10 mouse cellular contexts compared by ENCODE assay signal in the genomic region with DNA sequence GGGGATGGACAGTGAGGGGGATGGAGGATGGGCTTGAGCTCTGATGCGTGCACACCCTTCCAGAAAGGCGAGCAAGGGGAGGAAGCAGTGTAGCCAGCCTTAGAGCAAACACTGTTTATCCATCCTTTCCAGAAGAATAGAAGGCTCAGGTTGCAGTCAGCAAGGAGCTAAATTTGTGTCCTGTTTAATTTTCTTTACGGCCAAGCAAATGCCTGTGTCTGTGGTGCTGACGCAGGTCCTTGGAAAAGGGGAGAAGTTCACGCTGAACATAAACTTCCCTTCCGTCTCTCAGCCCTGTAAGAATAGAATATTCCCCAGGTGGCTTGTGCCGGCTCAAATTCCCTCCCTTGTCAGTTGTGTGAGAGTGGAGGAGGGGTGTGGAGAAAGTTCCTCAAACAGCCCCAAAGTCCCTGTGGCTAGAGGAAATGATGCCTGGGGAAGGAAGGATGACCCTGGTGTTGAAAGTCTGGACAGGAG. TPM values are rescaled to one million over a fixed set of nuclear protein-coding genes. Genes with fewer than 3 reads are reported as not detected.
DNase-seq lines count a peak whose midpoint lies in the region; ATAC-seq and TF ChIP-seq lines count a peak whose summit lies in the region.
"Had no signal": no experiment of that assay in that cellular context is flagged by ENCODE, and none has a peak within 500 bp of the region (broad histone marks: within the 10 kb centered on the region; RNA-seq: fewer than 3 reads in every experiment).

No protein-coding gene starts in this region.

- no peaks in the 10 kb centered on the region for H3K36me3 ChIP-seq in heart, adult 2 months (ENCODE audit: control insufficient read depth, insufficient read depth, low read length)
- H3K36me3 ChIP-seq in lung, postnatal 0 days (ENCODE audit: insufficient read depth, low read length), result no peaks in the 10 kb centered on the region
- peaks cover 3% of the 10 kb centered on the region for H3K36me3 ChIP-seq in limb, embryonic 11.5 days (ENCODE audit: control insufficient read depth, insufficient read depth, low read length)
- no peaks in the 10 kb centered on the region for H3K36me3 ChIP-seq in stomach, embryonic 16.5 days (ENCODE audit: control insufficient read depth, insufficient read depth, low read length)

- no peak overlapping the region for H3K9ac ChIP-seq in heart, adult 2 months (ENCODE audit: low read depth, low read length)
- H3K9ac ChIP-seq in lung, postnatal 0 days (replicated peaks; ENCODE audit: low read depth), result no peak overlapping the region
- H3K9ac ChIP-seq in limb, embryonic 11.5 days (ENCODE audit: low read length), result no peak overlapping the region
- H3K9ac ChIP-seq in stomach, embryonic 16.5 days (ENCODE audit: low read length), result 0 out of 2 replicates have a peak overlapping the region, but pooled peaks have one; percentile 2

- peak; percentile 29 for ATAC-seq in lung, postnatal 0 days
- ATAC-seq in limb, embryonic 11.5 days (ENCODE audit: insufficient number of reproducible peaks, low FRiP score, low TSS enrichment, low read depth), result peak; percentile 64
- ATAC-seq in stomach, embryonic 16.5 days (ENCODE audit: insufficient read depth, low FRiP score), result peak; percentile 28; the same call in 1 of the 2 replicates
- ATAC-seq in inflammation-experienced regulatory T-cells, adult 6 months, result no peak

- no peak overlapping the region for H3K4me2 ChIP-seq in lung, postnatal 0 days (replicated peaks; ENCODE audit: low read depth, low read length)
- H3K4me2 ChIP-seq in limb, embryonic 11.5 days (ENCODE audit: low read depth, severe bottlenecking), result peak overlapping the region; percentile 8; the same call in 1 of the 2 replicates
- peak overlapping the region; percentile 3; the same call in 1 of the 2 replicates for H3K4me2 ChIP-seq in stomach, embryonic 16.5 days (ENCODE audit: low read depth, low read length)

- intact Hi-C loops in heart, adult 2 months (cut with DNase I), result loop anchor here (2.0 kb wide), 1 partner anchor 33 kb away; no protein-coding TSS in a partner anchor
- intact Hi-C loops in heart, postnatal 14 days (cut with DNase I), result no loop called here

- no peak overlapping the region for H3K4me3 ChIP-seq in heart, adult 2 months
- no peak overlapping the region for H3K4me3 ChIP-seq in lung, postnatal 0 days (ENCODE audit: low read depth, low read length)
- H3K4me3 ChIP-seq in limb, embryonic 11.5 days (ENCODE audit: low read depth, low read length), result no peak overlapping the region
- H3K4me3 ChIP-seq in stomach, embryonic 16.5 days (replicated peaks; ENCODE audit: low read length), result no peak overlapping the region

- H3K79me2 ChIP-seq in heart, adult 2 months (replicated peaks; ENCODE audit: control insufficient read depth, insufficient read depth, low read length), result no peaks in the 10 kb centered on the region

- TF ChIP-seq CTCF in heart, adult 2 months (IDR thresholded peaks at IDR 0.05), result no peak
- no peak for TF ChIP-seq CTCF in lung, postnatal 0 days (IDR thresholded peaks at IDR 0.05)

- no peaks in the 10 kb centered on the region for H3K9me3 ChIP-seq in lung, postnatal 0 days (ENCODE audit: low read length)
- no peaks in the 10 kb centered on the region for H3K9me3 ChIP-seq in limb, embryonic 11.5 days (ENCODE audit: control insufficient read depth, low read length)
- H3K9me3 ChIP-seq in stomach, embryonic 16.5 days (replicated peaks; ENCODE audit: control insufficient read depth, low read length), result no peaks in the 10 kb centered on the region

- no peak for TF ChIP-seq EP300 in heart, adult 2 months (IDR thresholded peaks at IDR 0.05; ENCODE audit: insufficient read depth, low read depth, low read length)
- peak; percentile 59; the same call in 1 of the 2 replicates for TF ChIP-seq EP300 in lung, postnatal 0 days (IDR thresholded peaks at IDR 0.05)

- WGBS in heart, adult 2 months, result 25% methylated on average over 7 of the region's 7 CpGs
- WGBS in lung, postnatal 0 days, result 15% methylated on average over 7 of the region's 7 CpGs
- 11% methylated on average over 7 of the region's 7 CpGs for WGBS in limb, embryonic 11.5 days
- 13% methylated on average over 7 of the region's 7 CpGs for WGBS in stomach, embryonic 16.5 days

- TF ChIP-seq POLR2A in heart, adult 2 months (IDR thresholded peaks at IDR 0.05; ENCODE audit: insufficient read depth, low read depth, low read length), result no peak

- H3K27ac ChIP-seq in heart, adult 2 months, result peak overlapping the region; percentile 5; the same call in 1 of the 2 replicates
- peak overlapping the region; percentile 62 for H3K27ac ChIP-seq in lung, postnatal 0 days (ENCODE audit: low read length)
- H3K27ac ChIP-seq in limb, embryonic 11.5 days (replicated peaks; ENCODE audit: low read depth, low read length), result peak overlapping the region; percentile 64
- peak overlapping the region; percentile 92 for H3K27ac ChIP-seq in stomach, embryonic 16.5 days (ENCODE audit: low read length)

- H3K4me1 ChIP-seq in heart, adult 2 months (ENCODE audit: control insufficient read depth, insufficient read depth, low read length), result peaks cover 21% of the 10 kb centered on the region
- peaks cover 8% of the 10 kb centered on the region; the same call in 1 of the 2 replicates for H3K4me1 ChIP-seq in lung, postnatal 0 days (ENCODE audit: insufficient read depth, low read depth, low read length)
- H3K4me1 ChIP-seq in limb, embryonic 11.5 days (ENCODE audit: control insufficient read depth, insufficient read depth, low read length), result peaks cover 30% of the 10 kb centered on the region
- peaks cover 41% of the 10 kb centered on the region for H3K4me1 ChIP-seq in stomach, embryonic 16.5 days (ENCODE audit: control insufficient read depth, insufficient read depth, low read length)

- H3K27me3 ChIP-seq in heart, adult 2 months (ENCODE audit: control insufficient read depth, insufficient read depth, low read length), result no peaks in the 10 kb centered on the region
- H3K27me3 ChIP-seq in lung, postnatal 0 days (replicated peaks; ENCODE audit: insufficient read depth, low read length), result no peaks in the 10 kb centered on the region
- no peaks in the 10 kb centered on the region for H3K27me3 ChIP-seq in limb, embryonic 11.5 days (ENCODE audit: control insufficient read depth, insufficient read depth, low read length)
- no peaks in the 10 kb centered on the region for H3K27me3 ChIP-seq in stomach, embryonic 16.5 days (ENCODE audit: control insufficient read depth, insufficient read depth, low read length)

- no peak for DNase-seq in heart, adult 2 months
- no peak for DNase-seq in heart, postnatal 14 days
- DNase-seq in lung, postnatal 0 days (ENCODE audit: low spot score), result peak; percentile 49
- no peak for DNase-seq in lung, postnatal 25 days (ENCODE audit: low spot score)
- peak; percentile 61 for DNase-seq in limb, embryonic 11.5 days (ENCODE audit: low spot score)
- DNase-seq in adrenal gland, adult 2 months, result no peak
- DNase-seq: cerebellum, adult 11-12 months; layer of hippocampus, adult 9-11 months had no signal

RNA-seq across cellular contexts. Expression of gene Tgfbi, which starts 24.9 kb away (rescaled TPM):
- 10 to 100 TPM; 19.7 to 20.9 TPM for total RNA-seq in heart, adult 2 months (2021)
- 22.1 and 22.2 TPM in 2 replicates for polyA plus RNA-seq in heart, adult 2 months (2012; rRNA removed)
- 10 to 100 TPM; 17.1 to 22.3 TPM for total RNA-seq in heart, postnatal 14 days (2021)
- 408 and 422 TPM in 2 replicates for polyA plus RNA-seq in lung, postnatal 0 days (2015; fragmentation: Nextera tagmentation; extraction: Ambion mirVana)
- 47.3 and 48.2 TPM in 2 replicates for polyA plus RNA-seq in limb, embryonic 11.5 days (2014; fragmentation: Nextera tagmentation; extraction: Ambion mirVana)
- polyA plus RNA-seq in stomach, embryonic 16.5 days (2015; fragmentation: Nextera tagmentation; extraction: Ambion mirVana), result 180 and 191 TPM in 2 replicates
- polyA plus RNA-seq in inflammation-experienced regulatory T-cells, adult 6 months (2017; shearing (Covaris generic)), result 1 to 10 TPM in 1 of 3 experiments, under 1 TPM in 1, not detected in 1; 0.41 to 1.1 TPM
- 10 to 100 TPM; 30.7 to 69.6 TPM for total RNA-seq in adrenal gland, adult 2 months (2021)
- 80.5 and 129 TPM in 2 replicates for polyA plus RNA-seq in adrenal gland, adult 2 months (2012; rRNA removed)

Comparison
In these comparisons a context has a peak if more than half of its experiments do, and no peak if none do; other contexts are left out.
1. DNase-seq: peak in lung, postnatal 0 days (single experiment) and limb, embryonic 11.5 days (single experiment); none in heart, adult 2 months (0 of 2), heart, postnatal 14 days (0 of 2), lung, postnatal 25 days (single experiment) and adrenal gland, adult 2 months (single experiment).
2. H3K27ac ChIP-seq: peak in every context shown above with its lines; median percentile 92 in stomach, embryonic 16.5 days; 64 in limb, embryonic 11.5 days; 62 in lung, postnatal 0 days; 5 in heart, adult 2 months.
3. RNA of gene Tgfbi, which starts 24.9 kb away (polyA plus RNA-seq): 408 to 422 TPM in lung, postnatal 0 days, 180 to 191 TPM in stomach, embryonic 16.5 days, 80.5 to 129 TPM in adrenal gland, adult 2 months, 47.3 to 48.2 TPM in limb, embryonic 11.5 days and 22.1 to 22.2 TPM in heart, adult 2 months; 0.41 to 1.1 TPM in inflammation-experienced regulatory T-cells, adult 6 months; every median in the first group is over 10 times any median in the second.